Mouse (Mus musculus) c-Kit-negative CD71-positive TER-119-positive erythroid progenitor cells, embryonic 14.5 days (primary cell): ENCODE results near the gene Fbll1.
"Not testable (repeated sequence)": the region's sequence is repeated elsewhere in the genome, so short reads cannot be mapped to it uniquely, and the experiment has no call there.

ENCODE experiments used
- DNase-seq: peaks from one replicate; pipeline ENCODE4 v3.0.0-alpha.2; 2013; ENCODE audit warnings: low read depth, low spot score

Gene Fbll1

GRCm38 (mm10) chr11:35798874-35799273 lies at the start of gene Fbll1:
Gene Fbll1 (minus strand): TSS chr11:35798884.
- DNase-seq = no peak

GRCm38 (mm10) chr11:35844299-35844698 lies 45.6 kb upstream of the Fbll1 start:
- no peak for DNase-seq

- not testable (repeated sequence) for DNase-seq
Observed at GRCm38 (mm10) chr11:35842560-35842959, 43.9 kb upstream of the Fbll1 start.

DNA sequence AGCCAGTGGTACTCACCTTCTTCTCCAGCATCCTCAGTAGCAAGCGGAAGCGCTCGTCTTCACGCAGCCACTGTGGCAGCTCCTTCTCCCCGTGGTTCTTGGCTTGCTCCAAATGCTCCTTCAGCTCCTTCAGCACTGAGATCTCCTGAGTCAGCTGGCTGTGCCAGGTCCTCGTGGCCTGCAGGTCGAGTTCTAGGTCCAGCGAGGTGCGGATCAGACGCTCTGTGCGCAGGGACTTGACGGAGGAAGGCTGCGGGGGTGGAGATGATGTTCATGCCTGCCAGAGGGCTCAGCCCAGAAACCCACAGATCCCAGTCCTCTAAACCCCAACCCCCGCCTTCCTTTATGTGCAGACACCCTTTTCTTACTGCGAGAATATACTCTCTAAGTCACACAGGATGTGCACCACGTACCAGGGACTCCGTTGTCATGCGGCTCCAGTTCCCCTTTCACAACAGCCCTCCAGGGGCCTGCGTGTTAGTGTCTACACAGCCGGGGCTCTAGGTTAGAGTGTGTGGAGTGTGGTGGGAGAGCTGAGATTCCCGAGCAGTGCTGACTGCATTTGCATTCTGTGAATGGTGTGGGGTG lies 43.1 kb upstream of the Fbll1 start:
- DNase-seq = no peak

DNA sequence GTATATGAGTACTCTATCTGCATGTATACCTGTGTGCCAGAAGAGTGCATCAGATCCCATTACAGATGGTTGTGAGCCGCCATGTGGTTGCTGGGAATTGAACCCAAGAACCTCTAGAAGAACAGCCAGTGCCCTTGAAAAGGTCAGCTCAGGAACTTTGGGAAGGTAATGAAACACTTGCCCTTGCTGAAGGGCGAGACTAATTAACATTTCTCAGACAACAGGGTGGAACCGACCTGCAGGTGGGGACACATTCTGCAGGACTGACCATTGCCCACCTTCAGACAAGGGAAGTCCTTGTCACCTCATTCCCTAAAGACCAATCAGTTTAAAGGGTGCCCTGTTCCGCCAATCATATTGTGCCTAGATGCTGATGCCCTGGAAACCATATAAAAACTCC lies 42.1 kb upstream of the Fbll1 start:
- DNase-seq = not testable (repeated sequence)

- no peak for DNase-seq
Observed at GRCm38 (mm10) chr11:35840282-35840681, 41.6 kb upstream of the Fbll1 start.

- peak; percentile 68 for DNase-seq
Observed at GRCm38 (mm10) chr11:35838345-35839338, 40.0 kb upstream of the Fbll1 start.

- no peak for DNase-seq
Observed at GRCm38 (mm10) chr11:35837156-35838126, 38.8 kb upstream of the Fbll1 start.

GRCm38 (mm10) chr11:35834022-35834760 lies 35.5 kb upstream of the Fbll1 start, which contains the start of gene Rars:
Gene Rars (minus strand): TSS chr11:35834506.
- DNase-seq = peak; percentile 88

DNA sequence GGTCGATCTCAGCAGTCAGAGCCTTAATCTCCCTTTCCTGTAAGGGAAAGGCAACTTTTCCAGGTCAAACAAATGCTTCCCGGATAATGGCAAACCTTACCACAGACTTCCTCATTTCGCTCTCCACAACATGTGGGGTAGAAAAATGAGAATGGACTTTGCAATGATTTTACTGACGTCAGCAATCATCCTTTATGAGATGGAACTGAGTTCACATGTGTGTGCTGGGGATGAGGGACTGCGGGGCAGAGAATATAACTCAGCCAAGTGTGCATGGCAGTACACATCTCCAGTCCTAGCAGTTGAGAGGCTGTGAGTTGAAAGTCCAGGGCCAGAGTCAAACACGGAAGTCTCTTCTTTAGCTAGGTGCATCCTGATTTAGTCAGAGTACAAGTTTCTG lies 34.6 kb upstream of the Fbll1 start:
- DNase-seq = no peak

DNA sequence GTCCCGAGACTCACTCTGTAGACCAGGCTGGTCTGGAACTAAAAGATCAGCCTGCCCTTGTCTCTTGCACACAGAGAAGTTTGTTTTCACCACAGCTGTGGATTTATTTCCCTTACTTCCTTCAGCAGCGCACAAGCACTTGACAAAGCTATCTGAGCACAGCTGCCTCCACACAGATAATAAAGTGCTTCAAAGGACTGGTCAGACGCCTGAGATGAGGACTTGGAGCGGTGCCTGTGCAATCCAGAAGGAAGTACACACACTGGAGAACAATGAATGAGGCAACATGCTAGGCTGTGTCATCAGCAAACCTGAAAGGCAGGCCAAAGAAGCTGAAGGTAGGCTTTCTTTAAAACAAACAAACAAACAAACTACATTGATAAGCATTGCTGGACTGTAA lies 33.5 kb upstream of the Fbll1 start:
- DNase-seq = no peak

- no peak for DNase-seq
Observed at GRCm38 (mm10) chr11:35827714-35828113, 29.0 kb upstream of the Fbll1 start.

DNA sequence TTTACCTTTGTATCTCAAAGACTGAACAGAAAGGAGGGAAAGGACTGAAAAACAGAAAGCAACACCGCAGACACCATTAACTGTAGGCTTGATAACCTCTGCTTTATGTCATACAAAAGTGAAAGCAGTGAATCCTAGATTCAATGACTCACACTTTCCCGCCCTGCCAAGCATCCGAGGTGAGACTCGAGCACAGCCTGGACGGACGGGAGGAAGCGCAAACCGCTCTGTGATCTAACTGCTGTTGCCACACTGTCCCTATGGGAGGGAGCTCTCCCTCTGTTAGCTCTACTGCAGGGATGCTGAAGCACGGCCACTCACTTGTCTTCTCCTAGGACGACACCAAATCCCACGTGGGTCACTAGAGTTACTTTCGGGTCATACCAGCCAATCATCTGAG lies 17.6 kb upstream of the Fbll1 start:
- DNase-seq = no peak

GRCm38 (mm10) chr11:35811458-35811857 lies 12.8 kb upstream of the Fbll1 start:
- no peak for DNase-seq

DNA sequence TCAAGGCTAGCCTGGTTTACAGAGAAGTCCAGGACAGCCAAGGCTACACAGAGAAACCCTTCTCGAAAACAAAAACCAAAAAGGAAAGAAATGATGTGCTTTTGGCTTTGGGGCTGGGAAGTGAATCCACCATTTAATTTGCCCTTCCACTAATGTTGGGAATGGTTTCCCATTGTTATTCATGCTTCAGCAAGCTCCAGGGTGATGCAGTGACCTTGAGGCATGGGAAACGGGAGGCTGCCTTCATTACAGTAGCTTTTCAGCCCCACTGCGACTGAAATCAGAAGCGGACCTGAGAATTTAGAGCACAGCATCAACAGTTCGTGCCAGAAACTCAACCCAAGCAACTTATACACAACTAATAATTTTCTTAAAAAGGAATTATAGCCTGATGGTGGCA lies 2.6 kb upstream of the Fbll1 start:
- DNase-seq = no peak

DNA sequence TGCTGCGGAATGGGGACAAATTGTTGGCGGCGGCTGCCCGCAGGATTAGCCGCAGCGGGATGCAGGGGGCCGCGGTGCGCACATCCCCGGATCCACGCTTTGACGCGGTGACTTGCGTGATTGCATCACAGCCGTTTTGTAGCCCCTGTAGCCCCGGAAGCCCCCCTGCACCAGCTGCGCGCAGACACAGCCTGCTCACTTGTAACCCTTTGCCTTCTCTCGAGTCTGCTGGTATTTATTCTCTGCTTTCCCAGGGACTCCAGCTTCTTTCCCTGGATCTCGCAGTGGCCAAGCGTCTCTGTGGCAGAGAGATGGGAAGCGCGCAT lies 226 bp downstream of the Fbll1 start:
- DNase-seq = no peak

- no peak for DNase-seq
Observed at GRCm38 (mm10) chr11:35797751-35798494, 761 bp downstream of the Fbll1 start.

GRCm38 (mm10) chr11:35792800-35793199 lies 5.9 kb downstream of the Fbll1 start:
- not testable (repeated sequence) for DNase-seq

GRCm38 (mm10) chr11:35788443-35788842 lies 10.2 kb downstream of the Fbll1 start:
- DNase-seq = no peak

DNA sequence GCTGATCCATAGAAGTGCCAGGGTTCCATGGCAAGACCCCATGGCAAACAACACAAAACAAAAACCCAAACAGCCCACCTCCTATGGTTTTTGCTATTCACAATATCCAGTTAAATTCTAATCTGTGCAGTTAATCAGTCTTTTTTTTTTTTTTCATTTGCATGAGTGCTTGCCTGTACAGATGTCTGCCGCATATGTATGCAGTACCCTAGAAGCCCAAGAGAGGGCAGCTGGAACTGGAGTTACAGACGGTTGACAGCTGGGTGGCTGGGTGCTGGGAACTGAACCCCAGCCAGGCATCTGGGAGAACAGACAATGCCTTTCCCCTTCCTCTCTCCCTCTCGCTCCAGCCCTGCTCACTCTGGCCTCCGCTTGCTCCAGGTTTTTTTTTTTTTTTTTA lies 14.1 kb downstream of the Fbll1 start:
- no peak for DNase-seq
